Mouse (Mus musculus) brain, embryonic 14.5 days (tissue): ENCODE results near the gene Ext2. TPM values are rescaled to one million over a fixed set of nuclear protein-coding genes. Genes with fewer than 3 reads are reported as not detected.
A peak's percentile ranks its signal among the peaks of the same experiment; 100 is the strongest.

Experiments
- DNase-seq: peaks from one replicate; pipeline ENCODE4 v3.0.0-alpha.2; 2011; ENCODE audit warnings: low read depth
- CTCF ChIP-seq: fragments of 200-500 bp; IDR thresholded peaks from 2 replicates; pipeline ENCODE4 v1.5.1; 2012; ENCODE audit warnings: inconsistent platforms, mild to moderate bottlenecking, moderate library complexity, borderline replicate concordance; ENCODE audit not compliant: insufficient read depth, insufficient read length; ENCODE audit errors: extremely low read depth
- POLR2A ChIP-seq: fragments of 200-500 bp; IDR thresholded peaks from 2 replicates; pipeline ENCODE4 v1.6.1; 2012; ENCODE audit warnings: mild to moderate bottlenecking, inconsistent platforms, borderline replicate concordance; ENCODE audit not compliant: poor library complexity, insufficient read depth, insufficient read length, severe bottlenecking; ENCODE audit errors: extremely low read depth
- polyA plus RNA-seq: library from polyadenylated mRNA; depleted of rRNA; stranded (reverse); fragments of >200 nt; gene quantifications from 2 replicates; pipeline ENCODE4 v1.2.3, GENCODE M21; 2012

Gene Ext2
- polyA plus RNA-seq, 1 experiment = 49.9 TPM

DNA sequence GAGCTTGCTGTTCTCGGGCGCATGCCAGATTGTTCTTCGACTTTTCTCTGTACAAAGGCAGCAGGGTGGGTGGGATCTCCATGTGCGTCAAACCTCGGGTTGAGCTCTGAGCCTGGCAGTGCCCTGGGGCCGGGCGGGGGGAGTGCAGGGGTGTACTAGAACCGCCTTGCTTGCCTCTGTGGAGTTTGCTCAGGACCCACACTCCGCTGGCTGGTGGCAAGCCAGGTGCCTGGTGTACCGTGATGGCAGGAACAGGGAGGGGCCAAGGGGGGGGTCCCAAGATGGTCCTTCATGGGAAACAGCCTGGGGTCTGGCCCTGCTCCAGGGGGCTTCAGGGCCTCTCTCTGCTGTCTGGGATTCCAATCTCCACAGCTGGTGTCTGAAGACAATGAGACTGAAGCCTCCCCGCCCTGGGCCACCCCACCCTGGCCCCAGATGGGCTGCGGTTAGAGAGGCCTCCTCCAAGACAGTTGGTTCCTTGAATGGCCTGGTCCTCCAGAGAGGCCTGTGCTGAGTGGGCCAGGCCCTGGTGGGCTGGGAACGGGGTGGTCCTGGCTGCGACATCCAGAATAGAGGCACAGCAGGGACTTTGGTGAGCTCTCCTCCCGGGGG is 150.7 kb downstream of the Ext2 start:
- DNase-seq = no peak
- TF ChIP-seq POLR2A (no peak), CTCF (no peak)

DNA sequence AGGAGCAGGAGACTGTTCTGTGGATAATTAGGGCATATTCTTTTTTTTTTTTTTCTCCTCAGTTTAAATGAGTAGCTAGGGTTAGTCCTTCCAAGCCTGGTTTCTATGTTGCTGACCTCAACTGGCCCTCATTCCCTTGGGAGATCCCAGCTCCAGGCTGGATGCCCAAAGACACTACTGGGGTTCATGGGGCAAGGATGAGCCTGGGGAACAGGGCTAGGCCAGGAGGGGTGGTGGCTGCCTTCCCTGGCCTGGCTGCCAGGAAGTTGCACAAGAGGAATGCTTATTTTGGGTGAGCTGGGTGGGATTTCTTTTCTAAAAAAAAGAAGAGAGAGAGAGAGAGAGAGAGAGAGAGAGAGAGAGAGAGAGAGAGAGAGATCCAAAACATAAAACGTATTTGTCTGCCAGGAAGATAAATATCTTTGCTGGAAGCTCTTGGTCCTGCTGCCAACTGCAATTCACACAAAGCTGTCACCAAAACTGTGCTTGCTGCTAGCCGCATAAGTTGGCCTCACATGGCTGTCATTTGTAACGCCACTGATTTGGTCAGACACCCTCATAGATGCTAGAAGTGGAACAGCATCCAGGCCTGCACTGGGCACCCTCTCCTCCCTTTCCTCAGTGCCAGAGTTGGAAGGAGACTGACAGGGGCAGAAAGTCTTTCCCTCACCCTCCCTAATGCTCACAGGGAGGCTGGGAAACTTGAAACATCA is 156.1 kb downstream of the Ext2 start:
- DNase-seq = peak; percentile 57
- TF ChIP-seq CTCF (no peak), POLR2A (no peak)

DNA sequence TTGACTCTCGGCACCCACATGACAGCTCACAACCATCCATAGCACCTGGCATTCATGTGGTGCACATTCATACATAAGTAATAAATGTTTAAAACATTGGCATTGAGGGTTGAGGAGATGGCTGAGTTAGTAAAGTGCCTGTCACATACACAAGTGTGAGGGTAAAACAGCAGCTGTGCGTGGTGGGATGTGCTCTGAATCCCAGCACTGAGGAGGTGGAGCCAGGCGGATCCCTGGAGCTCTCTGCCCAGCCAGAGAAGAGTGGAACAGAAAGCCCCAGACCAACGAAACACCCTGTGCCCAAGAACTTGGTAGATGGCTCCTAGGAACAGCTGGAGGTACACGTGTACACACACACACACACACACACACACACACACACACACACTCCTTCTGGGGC is 156.9 kb downstream of the Ext2 start:
- TF ChIP-seq CTCF (no peak), POLR2A (no peak)
- DNase-seq = no peak

DNA sequence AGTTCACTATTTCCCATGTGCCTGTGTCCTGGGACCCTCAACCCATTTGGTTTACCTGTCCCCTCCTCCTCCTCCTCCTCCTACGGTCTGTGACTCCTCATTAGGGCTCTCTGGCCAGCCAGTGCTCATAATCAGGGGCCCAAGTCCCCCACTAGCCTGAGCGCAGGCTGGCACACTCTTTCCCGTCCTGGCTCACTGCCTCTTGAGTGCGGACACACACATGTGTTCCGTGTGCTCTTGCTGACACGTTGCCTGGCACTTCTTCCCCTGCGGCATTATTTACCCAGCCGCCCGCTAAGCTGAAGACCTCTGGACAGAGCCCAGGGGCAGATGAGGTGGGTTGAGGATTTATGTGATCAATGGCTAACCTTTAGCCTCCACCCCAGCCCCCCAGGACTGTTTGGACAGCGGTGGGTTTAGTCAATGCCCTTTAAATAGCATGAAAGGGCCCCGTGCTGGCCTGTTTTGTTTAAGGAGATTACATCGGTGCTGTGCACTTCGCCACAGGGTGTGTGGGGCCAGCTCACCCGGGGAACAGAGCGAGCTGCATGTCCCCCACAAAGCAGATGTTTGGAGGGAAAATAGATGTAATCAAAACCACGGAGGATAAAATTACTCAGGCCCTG is 160.0 kb downstream of the Ext2 start:
- TF ChIP-seq CTCF (no peak), POLR2A (no peak)
- no peak for DNase-seq

DNA sequence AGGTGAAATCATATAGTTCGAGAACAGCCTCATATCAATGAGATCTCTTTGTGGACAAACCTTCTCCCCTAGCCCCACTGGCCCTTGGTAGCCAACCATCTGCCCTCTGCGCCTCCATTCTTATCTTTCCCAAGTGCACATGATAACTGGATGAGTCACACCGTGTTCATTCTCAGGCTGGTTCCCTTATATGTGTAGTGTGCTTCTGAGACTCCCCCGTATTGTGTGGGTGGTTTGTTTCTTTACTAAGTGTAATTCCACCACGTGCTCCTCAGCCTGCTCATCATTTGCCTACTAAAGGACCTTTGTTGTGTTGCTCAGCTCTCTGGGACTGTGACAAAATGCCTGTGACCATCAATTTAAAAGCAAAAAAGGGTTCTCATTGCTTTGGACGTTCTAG is 161.3 kb downstream of the Ext2 start:
- no peak for TF ChIP-seq CTCF
- TF ChIP-seq POLR2A = no peak
- DNase-seq = no peak

DNA sequence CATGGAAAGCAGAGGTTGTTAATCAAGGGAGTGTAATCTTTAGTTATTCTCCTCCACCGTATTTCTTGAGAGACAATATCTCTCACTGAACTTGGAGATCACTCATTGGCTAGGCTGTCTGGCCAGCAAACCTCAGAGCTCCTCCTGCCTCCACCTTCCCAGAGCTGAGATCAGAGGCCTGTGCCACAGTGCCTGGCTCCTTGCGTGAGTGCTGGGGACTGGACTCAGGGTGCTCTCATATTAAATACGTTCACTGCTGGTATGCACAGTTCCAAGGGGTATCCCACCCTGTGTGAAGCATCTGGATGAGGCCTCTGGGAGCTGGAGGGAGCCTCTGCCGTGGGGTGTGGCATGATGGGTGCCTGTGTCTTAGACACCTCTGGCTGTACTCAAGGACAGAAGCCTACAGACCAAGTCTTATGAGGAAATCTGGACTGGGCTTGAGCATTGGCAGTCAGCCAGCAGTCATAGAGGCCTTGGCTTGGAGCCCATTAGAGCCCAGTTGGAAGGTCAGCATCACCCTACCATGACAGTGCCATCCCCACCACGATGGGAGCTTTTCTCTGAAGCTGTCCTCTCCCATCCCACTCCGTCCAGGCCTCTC is 162.6 kb downstream of the Ext2 start:
- TF ChIP-seq POLR2A = no peak
- TF ChIP-seq CTCF = no peak
- no peak for DNase-seq

DNA sequence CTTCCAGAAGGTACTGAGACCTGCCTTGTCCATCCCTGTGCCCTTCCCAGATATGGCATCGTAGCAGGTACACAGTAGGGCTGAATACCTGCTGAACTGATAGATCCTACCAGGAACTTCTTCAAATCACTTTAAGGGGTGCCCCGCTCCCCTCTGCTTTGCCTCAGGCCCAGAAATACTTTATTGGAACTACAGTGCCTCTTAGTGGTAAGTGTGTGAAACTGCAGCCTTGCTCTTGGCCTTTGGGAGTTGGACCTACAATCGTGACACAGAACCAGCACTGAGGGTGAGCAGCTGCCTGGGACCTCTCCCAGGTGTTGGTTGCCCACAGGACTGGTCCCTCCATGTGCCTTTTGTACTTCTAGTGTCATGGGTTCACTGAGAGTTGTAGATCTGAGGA is 163.4 kb downstream of the Ext2 start:
- peak; percentile 74; the same call in 1 of the 2 replicates for TF ChIP-seq CTCF
- TF ChIP-seq POLR2A = no peak
- no peak for DNase-seq

DNA sequence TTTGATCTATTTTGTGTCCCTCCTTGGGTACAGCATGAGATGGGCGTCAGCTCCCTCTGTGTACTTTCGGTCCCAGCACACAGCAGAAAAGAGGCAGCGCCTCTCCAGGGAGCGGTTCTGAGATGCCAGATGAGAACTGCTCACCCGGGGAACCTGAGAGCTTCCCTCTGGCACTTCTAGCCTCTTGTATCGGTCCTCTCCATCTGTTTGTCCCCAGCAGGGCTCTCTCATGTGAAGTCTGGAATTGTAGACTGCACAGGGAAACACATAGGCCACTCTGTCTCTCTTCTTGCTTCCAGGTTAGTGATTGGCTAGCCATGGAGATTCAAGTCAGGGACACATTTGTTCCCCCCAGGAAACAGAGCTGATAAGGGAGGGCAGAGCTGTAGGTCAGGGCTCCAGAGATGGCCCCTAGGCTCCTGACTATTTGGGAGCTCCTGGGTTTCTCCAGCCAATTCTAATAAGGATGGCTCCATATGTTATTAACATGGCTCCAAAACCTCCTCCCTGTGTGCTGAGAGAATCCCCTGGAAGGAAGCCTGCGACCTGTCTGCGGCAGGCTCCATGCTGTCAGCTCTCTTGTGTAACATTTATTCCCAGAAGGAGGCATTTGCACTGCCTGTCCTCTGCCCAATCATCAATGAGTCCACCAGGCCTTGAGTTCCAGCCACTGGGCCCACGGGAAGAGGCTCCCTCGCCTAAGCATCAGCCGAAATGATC is 167.9 kb downstream of the Ext2 start:
- no peak for DNase-seq
- TF ChIP-seq CTCF (no peak), POLR2A (no peak)

DNA sequence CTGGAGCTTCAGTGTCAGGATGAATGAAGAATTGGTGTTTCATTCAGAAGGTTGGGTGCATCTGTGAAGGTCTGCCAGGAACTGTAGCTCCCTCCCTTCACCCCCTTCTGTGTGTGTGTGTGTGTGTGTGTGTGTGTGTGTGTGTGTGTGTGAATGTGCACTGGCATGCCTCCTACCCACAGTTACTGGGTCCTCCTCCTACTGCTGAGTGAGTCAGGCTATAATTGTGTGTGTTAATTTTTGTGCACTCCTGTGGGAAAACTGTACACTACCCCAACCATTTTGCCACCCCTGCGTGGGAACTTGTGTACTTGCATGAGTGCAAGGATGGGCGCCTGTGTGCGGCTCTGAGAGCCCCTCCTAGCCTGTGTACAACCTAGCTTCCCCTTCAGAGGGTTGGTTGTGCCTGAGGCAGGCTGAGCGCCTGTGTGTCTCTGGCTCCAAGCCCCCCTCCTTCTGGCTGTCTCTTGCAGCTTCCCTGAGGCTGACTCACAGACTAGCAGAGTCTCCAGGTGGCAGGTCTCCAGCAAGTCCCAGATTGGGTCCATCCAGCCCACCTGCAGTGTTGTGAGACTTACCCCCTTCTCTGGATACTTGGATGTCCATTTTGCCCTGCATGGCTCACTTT is 173.0 kb downstream of the Ext2 start:
- DNase-seq = no peak

DNA sequence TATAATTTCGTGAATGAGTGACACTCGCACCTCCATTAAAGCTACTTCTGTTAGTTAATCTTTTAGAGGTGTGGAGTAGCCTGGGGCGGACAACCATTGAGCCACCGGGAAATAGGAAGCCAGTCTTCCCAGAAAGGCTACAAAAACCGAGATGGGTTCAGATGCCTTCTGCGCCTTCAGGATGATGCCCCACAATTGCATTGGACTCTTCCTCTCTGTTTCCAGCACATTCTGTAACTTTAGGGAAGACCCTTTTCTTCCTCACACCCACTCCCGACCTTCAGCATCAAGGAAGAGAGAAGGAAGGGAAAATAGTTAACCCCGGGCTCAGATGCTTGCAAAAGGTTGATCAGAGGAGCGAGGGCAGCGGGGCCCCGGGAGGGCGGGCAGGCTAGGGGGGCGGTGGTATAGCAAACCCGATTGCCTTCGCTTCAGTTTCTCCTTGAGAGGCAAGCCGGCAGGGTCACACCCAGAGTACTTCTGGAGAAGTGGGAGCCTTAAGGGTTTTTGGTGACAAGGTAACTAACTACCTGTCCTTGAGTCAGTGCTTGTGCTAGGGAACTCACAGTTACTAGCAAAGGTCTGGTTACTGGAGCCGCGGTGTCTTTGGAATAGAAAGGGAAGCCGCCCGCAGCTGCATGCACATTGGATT is 174.3 kb downstream of the Ext2 start:
- no peak for DNase-seq
- no peak for TF ChIP-seq CTCF
- no peak for TF ChIP-seq POLR2A

More for the DNA sequence above, 173.0 kb downstream of the Ext2 start:
- no peak for TF ChIP-seq CTCF
- no peak for TF ChIP-seq POLR2A

DNA sequence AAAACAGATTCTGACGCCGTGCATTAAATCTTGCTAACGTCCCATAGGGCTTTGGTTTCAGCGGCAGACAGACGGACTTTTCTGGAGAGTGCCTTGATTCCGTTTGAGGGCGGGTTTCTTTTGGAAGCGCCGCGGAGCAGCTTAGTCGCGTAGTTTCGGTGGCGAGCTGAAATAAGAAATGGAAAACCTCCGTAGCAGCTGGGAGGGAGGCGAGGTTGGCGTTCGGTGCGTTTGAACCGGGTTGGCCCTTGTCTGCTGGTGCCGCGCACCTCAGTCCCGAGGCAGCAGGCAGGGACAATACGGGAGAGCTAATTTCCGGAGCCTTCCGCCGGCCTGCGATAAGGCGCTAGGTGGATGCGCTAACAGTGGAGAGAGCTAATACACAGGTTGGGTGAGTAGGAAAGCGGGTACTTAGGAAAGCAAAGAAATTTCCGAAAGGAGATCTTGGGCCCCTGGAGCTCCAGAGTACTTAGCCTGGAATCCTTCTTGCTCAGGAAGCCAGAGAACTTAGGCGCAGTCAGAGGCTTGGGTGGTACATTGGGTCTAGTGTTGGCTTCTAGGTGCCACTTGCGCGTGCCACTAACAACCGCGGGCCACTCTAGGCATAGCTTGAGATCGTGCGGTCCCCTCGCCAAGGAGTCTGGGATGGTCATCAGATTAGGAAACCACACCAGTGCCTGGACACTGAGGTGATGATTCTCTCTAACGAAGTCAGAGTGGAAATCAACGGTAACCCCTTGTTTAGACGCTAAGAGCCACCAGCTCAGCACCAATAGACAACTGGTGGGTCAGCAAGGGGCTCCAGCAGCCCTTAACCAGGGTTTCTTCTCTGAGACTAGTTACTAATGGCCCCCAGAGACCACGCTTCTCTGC is 175.1 kb downstream of the Ext2 start:
- peak; percentile 52 for DNase-seq

DNA sequence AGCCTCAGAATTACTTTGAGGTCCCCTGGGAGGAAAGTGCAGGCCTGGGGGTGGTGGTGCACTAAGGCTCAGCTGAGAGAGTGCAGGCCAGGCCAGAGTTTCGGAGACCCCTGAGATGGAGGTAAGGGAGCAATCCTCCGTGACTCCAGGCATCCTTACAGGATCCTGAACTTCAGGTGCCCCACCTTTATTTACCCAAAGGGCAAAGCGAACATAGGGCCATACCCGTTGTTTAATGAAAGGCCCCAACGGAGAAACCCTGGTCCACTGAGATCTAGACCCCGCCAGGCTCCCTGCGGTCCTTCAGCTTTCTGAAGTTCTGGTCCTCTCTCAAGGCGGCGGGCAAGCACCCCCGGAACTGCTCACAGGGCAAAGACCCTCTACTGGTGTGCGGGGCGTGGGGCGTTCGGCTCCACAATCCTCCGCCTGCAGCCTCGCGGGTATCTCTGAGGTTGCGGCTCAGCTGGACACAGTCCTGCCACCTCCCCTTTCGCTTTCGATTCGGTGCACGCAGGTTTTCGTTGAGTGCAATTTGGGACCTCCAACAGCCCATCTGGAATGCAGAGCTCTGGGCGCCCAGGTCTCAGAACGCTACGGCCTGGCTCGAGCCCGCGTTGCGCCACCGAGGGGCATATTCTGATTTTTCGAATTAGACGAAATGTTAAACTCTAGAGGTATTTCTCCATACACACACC is 176.6 kb downstream of the Ext2 start:
- DNase-seq = no peak
- TF ChIP-seq CTCF (no peak), POLR2A (no peak)

More for the DNA sequence above, 175.1 kb downstream of the Ext2 start:
- TF ChIP-seq CTCF (no peak), POLR2A (no peak)
